Mouse (Mus musculus): Measurements from ENCODE around the gene Gm10181. TPM values are rescaled to one million over a fixed set of nuclear protein-coding genes. Genes with fewer than 3 reads are reported as not detected.
"Not testable (repeated sequence)": the region's sequence is repeated elsewhere in the genome, so short reads cannot be mapped to it uniquely, and the experiment has no call there.

Gene Gm10181
- polyA plus RNA-seq, 1 experiment, result not detected

- Histone ChIP-seq H3K4me3 (ENCODE audit: insufficient read depth, low read length) (no peak overlapping the region), H3K4me1 (ENCODE audit: control insufficient read depth, insufficient read depth, low read length) (peaks cover 9% of the 10 kb centered on the region), H3K27ac (ENCODE audit: insufficient read depth, low read length) (0 out of 2 replicates have a peak overlapping the region, but pooled peaks have one; percentile 42)
- TF ChIP-seq CTCF (IDR thresholded peaks at IDR 0.05; ENCODE audit: borderline replicate concordance, insufficient read depth, low read length), result no peak
- no peak for TF ChIP-seq POLR2A (IDR thresholded peaks at IDR 0.05; ENCODE audit: low read depth, low read length)
Measured at GRCm38 (mm10) chr9:25075977-25076376, 13.2 kb upstream of the Gm10181 start.

GRCm38 (mm10) chr9:25076505-25076904, 12.7 kb upstream of the Gm10181 start:
- Histone ChIP-seq H3K27ac (ENCODE audit: insufficient read depth, low read length) (no peak overlapping the region), H3K4me1 (ENCODE audit: control insufficient read depth, insufficient read depth, low read length) (peaks cover 9% of the 10 kb centered on the region), H3K4me3 (ENCODE audit: insufficient read depth, low read length) (no peak overlapping the region)
- TF ChIP-seq CTCF (IDR thresholded peaks at IDR 0.05; ENCODE audit: borderline replicate concordance, insufficient read depth, low read length), result no peak
- TF ChIP-seq POLR2A (IDR thresholded peaks at IDR 0.05; ENCODE audit: low read depth, low read length), result no peak

- Histone ChIP-seq H3K4me3 (ENCODE audit: insufficient read depth, low read length) (no peak overlapping the region), H3K4me1 (ENCODE audit: control insufficient read depth, insufficient read depth, low read length) (peaks cover 2% of the 10 kb centered on the region; the same call in 1 of the 2 replicates), H3K27ac (ENCODE audit: insufficient read depth, low read length) (no peak overlapping the region)
- TF ChIP-seq POLR2A (IDR thresholded peaks at IDR 0.05; ENCODE audit: low read depth, low read length), result no peak
- no peak for TF ChIP-seq CTCF (IDR thresholded peaks at IDR 0.05; ENCODE audit: borderline replicate concordance, insufficient read depth, low read length)
Measured at GRCm38 (mm10) chr9:25090853-25091252, 1.6 kb downstream of the Gm10181 start.

GRCm38 (mm10) chr9:25102881-25103280, 13.7 kb downstream of the Gm10181 start:
- H3K27ac ChIP-seq (ENCODE audit: insufficient read depth, low read length), result no peak overlapping the region
- no peak overlapping the region for H3K4me3 ChIP-seq (ENCODE audit: insufficient read depth, low read length)
- no peaks in the 10 kb centered on the region; the same call in 1 of the 2 replicates for H3K4me1 ChIP-seq (ENCODE audit: control insufficient read depth, insufficient read depth, low read length)
- TF ChIP-seq POLR2A (IDR thresholded peaks at IDR 0.05; ENCODE audit: low read depth, low read length), result no peak
- no peak for TF ChIP-seq CTCF (IDR thresholded peaks at IDR 0.05; ENCODE audit: borderline replicate concordance, insufficient read depth, low read length)

- TF ChIP-seq POLR2A (IDR thresholded peaks at IDR 0.05; ENCODE audit: low read depth, low read length) (no peak), CTCF (IDR thresholded peaks at IDR 0.05; ENCODE audit: borderline replicate concordance, insufficient read depth, low read length) (0 out of 2 replicates have a peak, but pooled peaks have one; percentile 8)
- H3K27ac ChIP-seq (ENCODE audit: insufficient read depth, low read length), result no peak overlapping the region
- no peaks in the 10 kb centered on the region; the same call in 1 of the 2 replicates for H3K4me1 ChIP-seq (ENCODE audit: control insufficient read depth, insufficient read depth, low read length)
- H3K4me3 ChIP-seq (ENCODE audit: insufficient read depth, low read length), result no peak overlapping the region
Measured at GRCm38 (mm10) chr9:25104638-25105037, 15.4 kb downstream of the Gm10181 start.

GRCm38 (mm10) chr9:25123590-25123989, 34.4 kb downstream of the Gm10181 start:
- not testable (repeated sequence) for H3K4me1 ChIP-seq (ENCODE audit: control insufficient read depth, insufficient read depth, low read length); H3K4me3 ChIP-seq (ENCODE audit: insufficient read depth, low read length); H3K27ac ChIP-seq (ENCODE audit: insufficient read depth, low read length)

GRCm38 (mm10) chr9:25124048-25124447, 34.8 kb downstream of the Gm10181 start:
- no peak for TF ChIP-seq CTCF (IDR thresholded peaks at IDR 0.05; ENCODE audit: borderline replicate concordance, insufficient read depth, low read length)
- TF ChIP-seq POLR2A (IDR thresholded peaks at IDR 0.05; ENCODE audit: low read depth, low read length), result no peak
- Histone ChIP-seq H3K4me1 (ENCODE audit: control insufficient read depth, insufficient read depth, low read length) (no peaks in the 10 kb centered on the region), H3K27ac (ENCODE audit: insufficient read depth, low read length) (no peak overlapping the region), H3K4me3 (ENCODE audit: insufficient read depth, low read length) (no peak overlapping the region)

- Histone ChIP-seq H3K4me1 (ENCODE audit: control insufficient read depth, insufficient read depth, low read length) (no peaks in the 10 kb centered on the region), H3K27ac (ENCODE audit: insufficient read depth, low read length) (no peak overlapping the region), H3K4me3 (ENCODE audit: insufficient read depth, low read length) (no peak overlapping the region)
- TF ChIP-seq POLR2A (IDR thresholded peaks at IDR 0.05; ENCODE audit: low read depth, low read length), result no peak
Measured at GRCm38 (mm10) chr9:25132253-25132652, 43.0 kb downstream of the Gm10181 start.

GRCm38 (mm10) chr9:25132920-25133319, 43.7 kb downstream of the Gm10181 start:
- H3K4me1 ChIP-seq (ENCODE audit: control insufficient read depth, insufficient read depth, low read length), result no peaks in the 10 kb centered on the region
- TF ChIP-seq POLR2A (IDR thresholded peaks at IDR 0.05; ENCODE audit: low read depth, low read length), result no peak
- TF ChIP-seq CTCF (IDR thresholded peaks at IDR 0.05; ENCODE audit: borderline replicate concordance, insufficient read depth, low read length), result no peak
- no peak overlapping the region for H3K4me3 ChIP-seq (ENCODE audit: insufficient read depth, low read length)
- H3K27ac ChIP-seq (ENCODE audit: insufficient read depth, low read length), result no peak overlapping the region

GRCm38 (mm10) chr9:25138900-25139299, 49.7 kb downstream of the Gm10181 start:
- TF ChIP-seq CTCF (IDR thresholded peaks at IDR 0.05; ENCODE audit: borderline replicate concordance, insufficient read depth, low read length), result no peak
- TF ChIP-seq POLR2A (IDR thresholded peaks at IDR 0.05; ENCODE audit: low read depth, low read length), result no peak

More at GRCm38 (mm10) chr9:25138900-25139299, 49.7 kb downstream of the Gm10181 start:
- H3K4me3 ChIP-seq (ENCODE audit: insufficient read depth, low read length), result no peak overlapping the region
- peaks cover 7% of the 10 kb centered on the region; the same call in 1 of the 2 replicates for H3K4me1 ChIP-seq (ENCODE audit: control insufficient read depth, insufficient read depth, low read length)
- H3K27ac ChIP-seq (ENCODE audit: insufficient read depth, low read length), result no peak overlapping the region

Other genes starting within 250 kb of the Gm10181 start
- gene Herpud2, start 62.4 kb downstream of the Gm10181 start, polyA plus RNA-seq (2011; ENCODE audit: insufficient read length, low read depth, missing spikeins), result 52.9 and 62.1 TPM in 2 replicates
- 417 and 495 TPM in 2 replicates for gene Sept7, start 163.0 kb downstream of the Gm10181 start, polyA plus RNA-seq (2011; ENCODE audit: insufficient read length, low read depth, missing spikeins)